Mouse (Mus musculus): ENCODE results near the gene Efl1. TPM values are rescaled to one million over a fixed set of nuclear protein-coding genes. Genes with fewer than 3 reads are reported as not detected.

The Efl1 gene
- total RNA-seq (2021), result 10 to 100 TPM in 1 of 2 experiments, 1 to 10 TPM in 1; 8.8 to 10.1 TPM

- intact Hi-C loops (cut with DNase I), result no loop called here
- DNase-seq (ENCODE audit: low spot score), result peak; percentile 80
Measured at GRCm38 (mm10) chr7:82648353-82649080, at the start of gene Efl1, which contains the start of gene Saxo2. TSS of gene Efl1 (plus strand) at chr7:82648614. TSS of gene Saxo2 (minus strand) at chr7:82648528.

- intact Hi-C loops (cut with DNase I), result no loop called here
- DNase-seq (ENCODE audit: low spot score), result no peak
Measured at GRCm38 (mm10) chr7:82602008-82602407, 46.4 kb upstream of the Efl1 start.

GRCm38 (mm10) chr7:82605425-82605824 is 43.0 kb upstream of the Efl1 start:
- intact Hi-C loops (cut with DNase I), result no loop called here

GRCm38 (mm10) chr7:82609629-82610028 is 38.8 kb upstream of the Efl1 start:
- DNase-seq (ENCODE audit: low spot score), result no peak
- intact Hi-C loops (cut with DNase I), result no loop called here

More at GRCm38 (mm10) chr7:82605425-82605824, 43.0 kb upstream of the Efl1 start:
- DNase-seq (ENCODE audit: low spot score), result no peak

- DNase-seq (ENCODE audit: low spot score), result no peak
- intact Hi-C loops (cut with DNase I), result no loop called here
Measured at GRCm38 (mm10) chr7:82625342-82625741, 23.1 kb upstream of the Efl1 start.

- DNase-seq (ENCODE audit: low spot score), result no peak
- intact Hi-C loops (cut with DNase I), result no loop called here
Measured at GRCm38 (mm10) chr7:82647183-82647582, 1.2 kb upstream of the Efl1 start.

- intact Hi-C loops (cut with DNase I), result no loop called here
- DNase-seq (ENCODE audit: low spot score), result no peak
Measured at GRCm38 (mm10) chr7:82647909-82648308, 505 bp upstream of the Efl1 start.

- no peak for DNase-seq (ENCODE audit: low spot score)
- intact Hi-C loops (cut with DNase I), result no loop called here
Measured at GRCm38 (mm10) chr7:82649081-82649445, 649 bp downstream of the Efl1 start.

- no peak for DNase-seq (ENCODE audit: low spot score)
- intact Hi-C loops (cut with DNase I), result no loop called here
Measured at GRCm38 (mm10) chr7:82664604-82665003, 16.2 kb downstream of the Efl1 start.

- intact Hi-C loops (cut with DNase I), result no loop called here
- no peak for DNase-seq (ENCODE audit: low spot score)
Measured at GRCm38 (mm10) chr7:82676001-82676400, 27.6 kb downstream of the Efl1 start.

- DNase-seq (ENCODE audit: low spot score), result no peak
- intact Hi-C loops (cut with DNase I), result no loop called here
Measured at GRCm38 (mm10) chr7:82676834-82677233, 28.4 kb downstream of the Efl1 start.

GRCm38 (mm10) chr7:82679901-82680300 is 31.5 kb downstream of the Efl1 start:
- intact Hi-C loops (cut with DNase I), result no loop called here
- no peak for DNase-seq (ENCODE audit: low spot score)

- DNase-seq (ENCODE audit: low spot score), result peak; percentile 10
- intact Hi-C loops (cut with DNase I), result no loop called here
Measured at GRCm38 (mm10) chr7:82688736-82689135, 40.3 kb downstream of the Efl1 start.

- no peak for DNase-seq (ENCODE audit: low spot score)
- intact Hi-C loops (cut with DNase I), result no loop called here
Measured at GRCm38 (mm10) chr7:82691021-82691738, 42.8 kb downstream of the Efl1 start.

- intact Hi-C loops (cut with DNase I), result no loop called here
- DNase-seq (ENCODE audit: low spot score), result no peak
Measured at GRCm38 (mm10) chr7:82697668-82698067, 49.3 kb downstream of the Efl1 start.

GRCm38 (mm10) chr7:82698968-82699367 is 50.6 kb downstream of the Efl1 start:
- intact Hi-C loops (cut with DNase I), result no loop called here
- no peak for DNase-seq (ENCODE audit: low spot score)

- DNase-seq (ENCODE audit: low spot score), result no peak
- intact Hi-C loops (cut with DNase I), result no loop called here
Measured at GRCm38 (mm10) chr7:82702384-82703343, 54.2 kb downstream of the Efl1 start.

- DNase-seq (ENCODE audit: low spot score), result no peak
- intact Hi-C loops (cut with DNase I), result no loop called here
Measured at GRCm38 (mm10) chr7:82709172-82709571, 60.8 kb downstream of the Efl1 start.

- DNase-seq (ENCODE audit: low spot score), result no peak
- intact Hi-C loops (cut with DNase I), result loop anchor here (1.0 to 10.0 kb wide), 4 partner anchors 149 to 959 kb away; no protein-coding TSS in a partner anchor
Measured at GRCm38 (mm10) chr7:82715210-82715911, 66.9 kb downstream of the Efl1 start.

All from heart, postnatal 25 days (tissue).